Mouse (Mus musculus) lung, postnatal 0 days (tissue): ENCODE measurements around the gene Zcchc17.

Experiments used
- CTCF ChIP-seq: IDR thresholded peaks from 2 replicates; pipeline ENCODE4 v1.5.1; 2016; ENCODE audit warnings: antibody characterized with exemption, mild to moderate bottlenecking
- EP300 ChIP-seq: IDR thresholded peaks from 2 replicates; pipeline ENCODE4 v1.6.1; 2016; ENCODE audit warnings: antibody characterized with exemption, mild to moderate bottlenecking, control low read depth

GRCm38 (mm10) chr4:130315771-130316527 lies 43.8 kb downstream of the Zcchc17 start:
- no peak for TF ChIP-seq CTCF
- TF ChIP-seq EP300: no peak
